Mouse (Mus musculus): Measurements from ENCODE around the gene St8sia1.

DNA sequence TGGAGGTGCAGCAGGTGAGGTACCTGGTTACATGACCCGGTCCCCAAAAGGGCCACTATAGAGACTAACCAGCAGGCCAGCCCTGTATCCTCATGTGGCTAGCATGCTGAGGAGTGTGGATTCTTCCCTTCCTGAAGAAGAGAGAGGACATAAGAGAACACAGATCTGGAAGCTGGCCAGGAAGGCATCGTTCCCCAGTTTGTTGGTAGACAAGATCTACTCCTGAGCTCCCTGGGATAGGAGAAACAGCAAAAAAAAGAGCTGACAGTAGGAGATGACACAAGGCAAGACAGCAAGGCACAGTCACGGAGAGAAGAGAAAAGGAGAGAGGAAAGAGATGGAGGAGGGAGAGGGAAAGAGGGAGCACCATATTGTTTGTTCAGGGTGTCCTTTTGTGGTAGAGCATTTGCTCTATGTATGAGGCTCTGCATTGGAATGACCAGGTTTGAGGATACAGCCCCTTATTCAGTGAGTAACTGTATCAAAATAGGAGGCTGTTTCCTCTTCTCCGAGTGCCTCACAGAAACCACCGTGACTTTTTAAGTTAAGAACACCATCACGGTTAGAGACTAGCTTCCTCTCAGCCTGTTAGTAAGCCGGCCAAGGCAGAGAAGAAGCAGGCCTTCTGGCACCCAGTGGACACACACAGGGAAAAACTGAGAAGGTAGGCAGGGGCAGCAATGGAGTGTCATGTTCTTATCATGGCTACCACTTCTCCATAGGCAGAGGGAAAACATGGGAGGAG lies 12.5 kb downstream of the St8sia1 start:
- TF ChIP-seq TAL1 (IDR thresholded peaks at IDR 0.05; ENCODE audit: low read length) = no peak
- TF ChIP-seq GATA1 (IDR thresholded peaks at IDR 0.05; ENCODE audit: low read length) = no peak
